Mouse (Mus musculus) left cerebral cortex, postnatal 25 days (tissue): ENCODE measurements around the gene Olfr827. TPM values are rescaled to one million over a fixed set of nuclear protein-coding genes. Genes with fewer than 3 reads are reported as not detected.

ENCODE experiments used
- DNase-seq, 2 experiments: peaks; one replicate each; pipeline ENCODE4 v3.0.0; 2022; ENCODE audit warnings: low spot score in 2 of 2, mixed read lengths in 1 of 2
- intact Hi-C: fragments of 180-260 bp; cut with DNase I; formaldehyde crosslinking; loops from one replicate; pipeline ENCODE4 v1.15.1; 2025
- total RNA-seq, 2 experiments: library from RNA; stranded (reverse); gene quantifications; 2 replicates each; pipeline ENCODE4 v1.2.3; 2021

Gene Olfr827
- not detected for total RNA-seq

DNA sequence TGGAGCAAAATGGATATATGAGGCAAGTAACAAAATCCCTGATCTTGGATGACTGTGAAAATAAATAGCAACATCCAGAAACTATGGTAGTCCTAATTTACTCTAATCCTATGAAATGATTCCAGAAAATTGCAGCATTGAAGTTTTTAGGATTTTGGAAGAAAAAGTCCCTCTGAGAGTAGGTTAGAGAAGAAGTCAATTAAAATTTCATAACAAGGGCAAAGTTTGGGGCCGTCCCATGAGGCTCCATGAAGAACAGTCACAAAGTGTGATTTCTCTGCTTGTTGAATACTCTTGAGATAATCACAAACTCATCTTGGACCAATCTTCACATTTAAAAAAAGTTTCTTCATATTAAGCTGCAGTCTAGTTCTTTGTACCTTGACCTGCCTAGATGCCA lies at the start of gene Olfr827:
Gene Olfr827 (minus strand): TSS at position 101 of the 400 bp plus-strand sequence.
- DNase-seq, result no peak
- intact Hi-C loops, result no loop called here

DNA sequence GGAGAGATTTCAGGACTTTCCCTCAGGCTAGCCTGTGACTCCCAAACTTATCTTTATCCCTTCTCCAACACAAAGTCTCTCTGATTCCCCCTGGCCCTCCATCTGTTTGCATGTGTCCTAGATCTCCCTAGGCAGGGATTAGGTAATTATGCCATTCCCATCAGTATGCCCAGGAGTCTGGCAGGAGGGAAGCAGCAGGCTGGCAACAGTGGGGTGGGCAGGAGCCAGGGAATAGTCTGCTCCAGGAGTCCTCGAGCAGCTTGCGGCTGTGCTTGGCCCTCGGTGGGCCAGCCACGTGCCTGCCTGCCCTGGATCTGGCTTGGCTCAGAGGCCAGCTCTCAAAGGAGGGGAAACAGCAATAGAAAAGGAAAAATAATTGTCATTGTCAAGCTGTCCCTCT lies 49.0 kb upstream of the Olfr827 start:
- intact Hi-C loops, result no loop called here
- peak; percentile 3 to 37 for DNase-seq

DNA sequence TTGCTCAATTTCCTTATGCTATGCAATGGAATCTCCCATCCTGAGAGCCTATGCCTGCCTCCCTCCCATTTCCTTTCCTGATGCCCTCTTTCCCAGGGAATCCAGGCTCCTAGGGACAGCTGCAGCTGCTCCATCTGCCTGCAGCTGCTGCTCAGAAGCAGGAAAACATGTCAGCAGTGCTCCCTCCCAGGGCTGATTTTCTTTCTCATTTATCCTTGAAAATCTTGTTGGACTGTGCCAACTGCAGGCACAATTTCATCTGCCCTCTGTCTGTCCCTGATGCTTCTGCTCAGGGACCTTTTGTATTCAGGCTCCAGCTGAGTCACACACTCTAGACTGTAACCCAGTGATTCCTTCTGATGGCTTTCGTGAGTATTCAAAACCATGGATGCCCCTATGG lies 45.3 kb upstream of the Olfr827 start:
- intact Hi-C loops, result no loop called here
- DNase-seq, result peak in 1 of 2 experiments; percentile 8

DNA sequence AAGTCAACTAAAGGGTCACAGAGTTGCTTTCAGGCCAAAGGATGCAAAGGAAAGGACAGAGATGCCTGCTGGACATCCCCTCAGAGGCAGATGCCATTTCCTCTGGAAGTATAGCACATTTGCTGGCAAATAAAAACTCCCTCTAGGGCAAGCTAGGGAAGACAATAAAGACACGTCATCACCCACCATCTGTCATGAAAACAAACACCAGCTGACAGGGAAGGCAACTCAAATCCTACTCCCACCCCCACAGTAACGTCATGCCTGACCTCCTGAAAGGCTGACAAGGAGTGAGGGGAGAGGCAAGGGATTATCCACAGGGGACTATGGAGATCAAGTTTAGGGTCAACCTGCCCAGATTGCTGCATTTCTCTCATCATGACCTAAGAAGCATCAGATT lies 30.1 kb upstream of the Olfr827 start:
- intact Hi-C loops, result no loop called here
- DNase-seq, result peak in 1 of 2 experiments; percentile 12

DNA sequence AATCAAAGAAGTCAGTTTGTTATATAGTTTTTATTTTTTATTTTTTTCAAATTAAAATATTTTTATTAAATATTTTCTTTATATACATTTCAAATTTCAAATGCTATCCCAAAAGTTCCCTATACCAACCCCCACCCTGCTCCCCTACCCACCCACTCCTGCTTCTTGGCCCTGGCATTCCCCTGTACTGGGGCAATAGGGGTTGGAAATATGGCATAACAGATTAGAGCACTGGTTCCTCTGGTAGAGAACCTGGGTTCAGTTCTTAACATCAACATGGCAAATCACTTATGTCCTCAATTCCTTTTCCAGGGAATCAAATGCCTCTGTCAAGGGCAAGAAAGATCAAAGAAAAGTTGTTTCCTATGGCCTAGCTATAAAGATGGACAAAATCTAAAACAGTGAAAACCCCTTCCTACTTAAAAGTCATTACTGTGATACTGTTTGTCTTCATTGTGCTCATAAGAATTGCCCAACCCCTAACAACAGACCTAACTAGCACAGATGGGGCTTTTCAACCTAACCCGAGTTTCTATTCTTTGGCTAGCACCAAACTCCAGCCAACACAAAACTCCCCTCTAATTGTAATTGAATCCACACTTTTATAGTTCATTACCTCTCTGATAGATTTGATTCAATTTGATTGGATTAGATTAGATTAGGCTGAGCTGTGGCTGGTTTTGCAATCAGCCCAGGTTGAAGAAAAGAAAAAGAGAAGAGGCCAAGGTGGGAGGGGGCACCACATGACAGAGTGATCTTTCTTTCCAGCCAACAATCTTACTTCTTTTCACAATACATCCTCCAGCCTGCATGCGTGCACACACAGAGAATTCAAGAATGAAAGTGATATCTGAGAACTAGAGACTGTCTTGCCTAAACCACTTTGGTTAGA lies 24.4 kb upstream of the Olfr827 start:
- intact Hi-C loops, result no loop called here
- DNase-seq, result no peak

DNA sequence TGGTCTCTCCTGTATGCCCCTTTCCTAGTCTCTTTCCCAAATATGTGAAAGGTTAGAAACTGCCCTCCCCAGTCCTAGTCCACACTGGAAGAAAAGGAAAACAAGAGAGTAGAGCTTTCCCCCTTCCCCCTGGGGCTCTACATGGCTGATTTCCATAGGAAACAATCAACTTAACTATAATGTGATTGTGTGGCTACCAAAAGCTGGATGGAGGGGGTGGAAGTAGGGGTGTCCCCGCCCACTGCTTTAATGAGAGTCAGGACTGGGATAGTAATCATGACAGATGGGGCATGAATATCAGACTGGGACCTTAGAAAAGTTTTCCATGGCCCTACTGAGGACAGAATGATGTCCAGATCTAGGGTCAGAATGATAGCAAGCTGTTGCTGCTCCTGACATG lies 20.4 kb upstream of the Olfr827 start:
- intact Hi-C loops, result no loop called here

DNA sequence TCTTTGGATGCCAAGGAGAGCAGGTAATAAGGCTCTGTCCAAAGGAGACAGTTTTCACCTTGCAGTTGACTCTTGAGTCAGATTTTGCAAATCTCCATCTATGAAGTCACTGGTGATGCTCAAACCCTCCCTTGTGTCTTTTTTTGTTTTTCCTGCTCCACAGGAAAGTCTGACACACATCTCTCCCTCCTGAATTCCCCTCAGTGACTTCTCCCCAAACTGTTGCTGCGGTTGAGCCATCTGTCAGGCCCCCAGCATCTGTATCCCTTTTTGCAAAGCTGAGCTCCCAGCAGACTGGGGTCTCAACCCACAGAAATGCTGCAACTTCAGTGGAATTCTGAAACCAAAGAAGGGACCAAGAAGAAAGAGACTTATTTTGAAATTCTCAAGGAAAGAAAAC lies 17.9 kb upstream of the Olfr827 start:
- intact Hi-C loops, result no loop called here
- no peak for DNase-seq

More for the DNA sequence above, 20.4 kb upstream of the Olfr827 start:
- no peak for DNase-seq

DNA sequence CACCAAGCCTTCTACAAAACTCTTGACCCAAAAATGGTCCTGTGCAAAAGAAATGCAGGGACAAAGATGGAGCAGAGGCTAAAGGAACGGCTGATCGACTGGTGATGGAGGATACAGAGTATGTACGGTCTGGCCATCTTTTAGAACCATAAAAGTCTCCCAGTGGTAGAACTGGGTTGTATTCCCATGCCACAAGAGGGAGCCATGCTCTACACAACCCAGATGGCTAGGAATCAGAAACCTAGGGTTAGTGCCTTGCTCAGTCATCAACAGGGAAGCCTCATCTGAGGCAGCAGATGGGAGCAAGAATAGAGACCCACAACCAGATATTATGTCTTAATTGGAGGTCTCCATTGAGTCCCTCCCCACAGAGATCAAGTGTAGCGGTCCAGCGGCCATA lies 15.4 kb upstream of the Olfr827 start:
- no peak for DNase-seq
- intact Hi-C loops, result no loop called here

DNA sequence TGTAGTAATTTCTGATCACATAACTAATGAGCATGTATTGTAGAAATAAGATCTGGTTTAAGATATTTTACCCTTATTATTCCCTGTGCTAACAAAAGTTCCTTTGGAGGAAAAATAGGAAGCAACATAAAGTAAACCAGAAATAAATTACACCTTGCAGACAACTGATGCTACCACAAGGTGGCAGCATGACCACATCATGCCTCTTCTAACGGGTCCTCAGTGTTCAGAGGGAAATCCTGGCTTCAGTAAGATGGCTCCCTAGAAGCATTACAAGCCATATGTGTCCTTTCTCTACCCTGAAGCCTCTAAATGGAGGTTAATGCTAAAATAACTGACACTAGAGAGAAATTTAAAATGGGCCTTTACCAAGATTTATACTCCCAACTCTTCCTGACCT lies 14.0 kb upstream of the Olfr827 start:
- intact Hi-C loops, result loop anchor here (1.0 kb wide), 1 partner anchor 70 kb away; no protein-coding TSS in a partner anchor
- peak; percentile 50 to 71 for DNase-seq

DNA sequence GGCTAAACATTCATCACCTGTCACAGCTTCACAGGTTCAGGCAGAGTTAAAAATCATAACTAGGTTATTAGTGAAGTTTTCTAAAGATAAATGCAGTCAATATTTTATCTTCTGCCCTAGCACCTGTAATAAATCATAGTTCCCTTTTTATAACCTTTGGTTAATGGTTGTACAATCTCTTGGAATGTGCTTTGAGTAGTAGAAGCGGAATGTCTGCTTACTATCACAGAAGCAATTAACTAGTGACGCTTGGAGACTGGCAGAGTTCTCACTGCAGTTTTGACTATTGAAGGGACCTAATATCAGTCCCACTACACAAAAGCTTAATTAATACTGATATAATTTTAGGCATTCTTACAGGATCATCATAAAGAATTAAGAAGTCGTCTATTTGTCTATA lies 10.8 kb upstream of the Olfr827 start:
- no peak for DNase-seq
- intact Hi-C loops, result no loop called here

DNA sequence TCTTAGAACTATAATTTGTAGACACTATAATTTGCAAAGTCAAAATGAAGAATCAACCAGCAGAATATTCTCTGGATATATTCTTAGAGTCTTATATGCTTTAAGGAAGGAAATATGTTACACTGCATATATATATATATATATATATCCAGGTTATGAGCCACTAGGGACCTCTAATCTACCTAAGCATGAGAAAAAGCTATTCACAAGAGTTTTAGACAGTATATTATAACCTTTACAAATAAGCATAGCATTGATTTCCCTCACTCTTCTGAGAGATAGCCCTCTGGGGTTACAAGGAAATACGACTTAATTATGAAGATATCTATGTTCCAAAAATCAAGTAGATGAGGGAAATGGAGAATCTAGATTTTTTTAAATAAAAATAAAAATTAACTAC lies 30.1 kb downstream of the Olfr827 start, which contains the start of gene Olfr826:
Gene Olfr826 (minus strand): TSS at position 101 of the 400 bp plus-strand sequence.
- intact Hi-C loops, result no loop called here
- DNase-seq, result no peak

DNA sequence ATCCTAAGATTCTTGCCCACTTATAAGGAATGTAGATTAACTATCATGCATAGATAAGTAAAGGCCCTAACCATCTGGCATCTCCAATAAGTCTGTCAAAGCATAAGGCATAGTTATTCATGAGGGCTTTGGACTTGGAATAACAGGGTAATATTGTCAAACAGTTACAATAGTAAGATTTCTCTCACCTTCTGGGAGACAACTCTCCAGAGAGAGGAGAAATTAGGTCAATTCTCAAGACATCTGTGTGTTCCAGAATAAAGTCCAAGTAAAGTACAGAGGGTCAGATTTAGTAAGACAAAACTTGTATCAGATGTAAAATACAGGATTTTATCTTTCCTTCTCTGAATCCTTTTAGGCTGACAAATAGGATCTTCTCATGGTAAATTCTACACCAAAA lies 47.5 kb downstream of the Olfr827 start, which contains the start of gene Olfr825:
Gene Olfr825 (minus strand): TSS at position 101 of the 400 bp plus-strand sequence.
- intact Hi-C loops, result no loop called here
- no peak for DNase-seq

DNA sequence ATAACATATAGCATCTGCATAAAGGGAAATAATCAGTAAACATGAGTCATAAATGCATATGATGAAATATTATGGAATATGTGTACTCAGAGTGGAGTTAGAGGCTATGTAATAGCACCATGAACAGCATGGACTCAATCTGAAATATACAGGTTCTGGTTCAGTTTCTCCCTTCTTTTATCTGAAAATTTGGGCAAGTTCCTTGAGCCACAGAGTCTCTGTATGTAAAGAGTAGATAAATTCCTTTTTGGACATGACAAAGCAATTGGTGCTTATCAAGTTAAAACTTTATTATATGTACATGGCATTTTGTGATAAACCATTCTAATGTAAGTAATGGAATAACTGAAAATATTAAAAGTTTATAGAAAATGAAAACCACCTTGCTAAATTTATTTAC lies 49.0 kb downstream of the Olfr827 start:
- intact Hi-C loops, result no loop called here
- no peak for DNase-seq

Other genes with a start within 250 kb of the Olfr827 start
- gene Olfr819, start 247.1 kb downstream of the Olfr827 start, total RNA-seq, result not detected
- gene Olfr247, start 238.3 kb downstream of the Olfr827 start, total RNA-seq, result not detected
- gene Gm10310, start 229.3 kb downstream of the Olfr827 start, total RNA-seq, result not detected
- not detected for gene Olfr820, start 201.8 kb downstream of the Olfr827 start, total RNA-seq
- not detected for gene Olfr821, start 184.1 kb downstream of the Olfr827 start, total RNA-seq
- not detected for gene Olfr822, start 143.2 kb downstream of the Olfr827 start, total RNA-seq
- gene Olfr823, start 99.0 kb downstream of the Olfr827 start, total RNA-seq, result not detected
- gene Olfr824, start 84.4 kb downstream of the Olfr827 start, total RNA-seq, result not detected
- gene Olfr825, start 47.6 kb downstream of the Olfr827 start, total RNA-seq, result not detected
- gene Olfr826, start 30.2 kb downstream of the Olfr827 start, total RNA-seq, result not detected
- gene Neurod4, start 65.8 kb upstream of the Olfr827 start, total RNA-seq, result under 1 TPM; 0.23 to 0.25 TPM
- 1 to 10 TPM; 2.2 to 2.4 TPM for gene Tespa1, start 108.5 kb upstream of the Olfr827 start, total RNA-seq
- under 1 TPM; 0.46 to 0.48 TPM for gene Vmn2r84, start 179.9 kb upstream of the Olfr827 start, total RNA-seq
- 1 to 10 TPM in 1 of 2 experiments, under 1 TPM in 1; 0.87 to 1.4 TPM for gene Vmn2r85, start 215.3 kb upstream of the Olfr827 start, total RNA-seq
- under 1 TPM; 0.25 to 0.60 TPM for gene Vmn2r86, start 241.6 kb upstream of the Olfr827 start, total RNA-seq